Mouse (Mus musculus) lung, embryonic 14.5 days (tissue): ENCODE results near the gene Grip1. TPM values are rescaled to one million over a fixed set of nuclear protein-coding genes. Genes with fewer than 3 reads are reported as not detected.

Experiments
- ATAC-seq: fragments of 200-750 bp; cut with Nextera tagmentation; 2 replicates; pipeline ENCODE4 v1.8.0; 2017; ENCODE audit warnings: mild to moderate bottlenecking, moderate TSS enrichment, moderate library complexity; ENCODE audit not compliant: insufficient read depth
- DNase-seq: peaks from one replicate; pipeline ENCODE4 v3.0.0-alpha.2; 2015
- H3K27ac ChIP-seq: fragments of 300-500 bp; sonication (generic); 2 replicates; pipeline ENCODE4 v1.5.1; 2014; ENCODE audit warnings: low read depth, mild to moderate bottlenecking, moderate library complexity
- H3K27me3 ChIP-seq: fragments of 300-500 bp; sonication (generic); 2 replicates; pipeline ENCODE4 v1.6.1; 2014; ENCODE audit warnings: low read length, control low read depth; ENCODE audit not compliant: insufficient read depth
- H3K36me3 ChIP-seq: fragments of 300-500 bp; sonication (generic); 2 replicates; pipeline ENCODE4 v1.6.1; 2014; ENCODE audit warnings: control low read depth; ENCODE audit not compliant: insufficient read depth
- H3K4me1 ChIP-seq: fragments of 300-500 bp; sonication (generic); 2 replicates; pipeline ENCODE4 v1.6.1; 2014; ENCODE audit warnings: antibody characterized with exemption, control low read depth; ENCODE audit not compliant: insufficient read depth
- H3K4me2 ChIP-seq: fragments of 300-500 bp; sonication (generic); 2 replicates; pipeline ENCODE4 v1.6.1; 2014; ENCODE audit warnings: mild to moderate bottlenecking
- H3K4me3 ChIP-seq: fragments of 300-500 bp; sonication (generic); 2 replicates; pipeline ENCODE4 v1.5.1; 2014; ENCODE audit warnings: low read depth, low read length
- H3K9ac ChIP-seq: fragments of 300-500 bp; sonication (generic); 2 replicates; pipeline ENCODE4 v1.6.1; 2014
- H3K9me3 ChIP-seq: fragments of 300-500 bp; sonication (generic); 2 replicates; pipeline ENCODE4 v1.6.1; 2016; ENCODE audit warnings: low read depth, low read length, control low read depth
- CTCF ChIP-seq: IDR thresholded peaks from 2 replicates; pipeline ENCODE4 v1.5.1; 2016; ENCODE audit warnings: antibody characterized with exemption, low read depth
- WGBS: fragments of 180-500 bp; shearing (Covaris S2); extraction: QIAGEN DNeasy Blood & Tissue Kit; methylation state at CpG from one replicate; pipeline ENCODE4 v1.1.7; 2014; 5-methylcytosine and 5-hydroxymethylcytosine counted together
- polyA plus RNA-seq: library from polyadenylated mRNA; unstranded; fragments of >200 nt; fragmentation: Nextera tagmentation; extraction: Ambion mirVana; gene quantifications from 2 replicates; pipeline ENCODE4 v1.2.1, GENCODE M21; 2014

The Grip1 gene
- polyA plus RNA-seq, 1 experiment from 2014 or later: 2.6 TPM

- H3K9me3 ChIP-seq: no peaks in the 10 kb centered on the region
- H3K9ac ChIP-seq: no peak overlapping the region
- DNase-seq (no peak), ATAC-seq (no peak)
- no peak for TF ChIP-seq CTCF
- H3K4me1 ChIP-seq: no peaks in the 10 kb centered on the region
- H3K27me3 ChIP-seq: no peaks in the 10 kb centered on the region
- WGBS: 54% methylated on average over 6 of the region's 6 CpGs
- no peak overlapping the region for H3K4me2 ChIP-seq
- no peak overlapping the region for H3K27ac ChIP-seq
- H3K4me3 ChIP-seq: no peak overlapping the region
- no peaks in the 10 kb centered on the region for H3K36me3 ChIP-seq
Observed at GRCm38 (mm10) chr10:119441743-119442142, 11.9 kb upstream of the Grip1 start.

GRCm38 (mm10) chr10:119447392-119447914 lies 6.2 kb upstream of the Grip1 start:
- Histone ChIP-seq H3K9ac (no peak overlapping the region), H3K27ac (no peak overlapping the region), H3K36me3 (no peaks in the 10 kb centered on the region), H3K9me3 (no peaks in the 10 kb centered on the region), H3K4me3 (no peak overlapping the region), H3K27me3 (no peaks in the 10 kb centered on the region), H3K4me2 (peak overlapping the region; percentile 3; the same call in 1 of the 2 replicates), H3K4me1 (no peaks in the 10 kb centered on the region)
- DNase-seq (peak; percentile 16), ATAC-seq (peak; percentile 69; the same call in 1 of the 2 replicates)
- WGBS: 67% methylated on average over 14 of the region's 14 CpGs
- no peak for TF ChIP-seq CTCF

DNA sequence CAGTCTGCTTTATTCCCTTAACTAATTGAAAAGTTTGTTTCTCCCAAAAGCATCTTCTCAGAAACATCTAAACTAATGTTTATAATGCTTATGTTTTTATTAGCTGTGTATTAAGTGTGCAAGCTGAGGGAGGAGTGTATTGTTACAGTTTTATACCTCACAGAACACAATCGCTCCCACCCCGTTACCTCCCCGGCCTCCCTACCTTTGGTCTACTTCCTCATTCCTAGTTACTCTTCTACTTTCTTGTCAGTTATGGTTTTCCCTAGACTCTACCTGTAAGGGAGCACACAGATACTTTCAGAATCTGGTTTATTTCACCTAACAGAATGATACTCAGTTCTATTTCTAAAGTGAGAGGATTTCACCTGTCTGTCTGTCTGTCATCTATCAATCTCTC lies 5.7 kb upstream of the Grip1 start:
- Histone ChIP-seq H3K4me1 (no peaks in the 10 kb centered on the region), H3K4me2 (0 out of 2 replicates have a peak overlapping the region, but pooled peaks have one; percentile 3), H3K27ac (no peak overlapping the region), H3K36me3 (no peaks in the 10 kb centered on the region), H3K9ac (no peak overlapping the region), H3K4me3 (no peak overlapping the region), H3K27me3 (0 out of 2 replicates have a peak, but pooled peaks cover 3% of the 10 kb centered on the region), H3K9me3 (no peaks in the 10 kb centered on the region)
- DNase-seq (no peak), ATAC-seq (no peak)
- WGBS: 88% methylated on average over 3 of the region's 3 CpGs
- no peak for TF ChIP-seq CTCF

GRCm38 (mm10) chr10:119452698-119453097 lies 932 bp upstream of the Grip1 start:
- no peaks in the 10 kb centered on the region for H3K4me1 ChIP-seq
- ATAC-seq: no peak
- TF ChIP-seq CTCF: no peak
- DNase-seq: no peak
- no peak overlapping the region for H3K27ac ChIP-seq
- H3K9me3 ChIP-seq: no peaks in the 10 kb centered on the region
- peak overlapping the region; percentile 95 for H3K4me2 ChIP-seq
- H3K9ac ChIP-seq: no peak overlapping the region
- H3K27me3 ChIP-seq: 0 out of 2 replicates have a peak, but pooled peaks cover 10% of the 10 kb centered on the region
- H3K4me3 ChIP-seq: no peak overlapping the region
- H3K36me3 ChIP-seq: no peaks in the 10 kb centered on the region
- 49% methylated on average over 5 of the region's 5 CpGs for WGBS

GRCm38 (mm10) chr10:119454106-119454667 lies 557 bp downstream of the Grip1 start:
- Histone ChIP-seq H3K27me3 (peaks cover 10% of the 10 kb centered on the region; the same call in 1 of the 2 replicates), H3K9me3 (no peaks in the 10 kb centered on the region), H3K4me2 (peak overlapping the region; percentile 95), H3K27ac (peak overlapping the region; percentile 70; the same call in 1 of the 2 replicates), H3K36me3 (no peaks in the 10 kb centered on the region), H3K4me3 (peak overlapping the region; percentile 66), H3K9ac (peak overlapping the region; percentile 62), H3K4me1 (no peaks in the 10 kb centered on the region)
- WGBS: under 1% methylated on average over 53 of the region's 57 CpGs
- no peak for TF ChIP-seq CTCF
- peak; percentile 69 for DNase-seq
- peak; percentile 84 for ATAC-seq

DNA sequence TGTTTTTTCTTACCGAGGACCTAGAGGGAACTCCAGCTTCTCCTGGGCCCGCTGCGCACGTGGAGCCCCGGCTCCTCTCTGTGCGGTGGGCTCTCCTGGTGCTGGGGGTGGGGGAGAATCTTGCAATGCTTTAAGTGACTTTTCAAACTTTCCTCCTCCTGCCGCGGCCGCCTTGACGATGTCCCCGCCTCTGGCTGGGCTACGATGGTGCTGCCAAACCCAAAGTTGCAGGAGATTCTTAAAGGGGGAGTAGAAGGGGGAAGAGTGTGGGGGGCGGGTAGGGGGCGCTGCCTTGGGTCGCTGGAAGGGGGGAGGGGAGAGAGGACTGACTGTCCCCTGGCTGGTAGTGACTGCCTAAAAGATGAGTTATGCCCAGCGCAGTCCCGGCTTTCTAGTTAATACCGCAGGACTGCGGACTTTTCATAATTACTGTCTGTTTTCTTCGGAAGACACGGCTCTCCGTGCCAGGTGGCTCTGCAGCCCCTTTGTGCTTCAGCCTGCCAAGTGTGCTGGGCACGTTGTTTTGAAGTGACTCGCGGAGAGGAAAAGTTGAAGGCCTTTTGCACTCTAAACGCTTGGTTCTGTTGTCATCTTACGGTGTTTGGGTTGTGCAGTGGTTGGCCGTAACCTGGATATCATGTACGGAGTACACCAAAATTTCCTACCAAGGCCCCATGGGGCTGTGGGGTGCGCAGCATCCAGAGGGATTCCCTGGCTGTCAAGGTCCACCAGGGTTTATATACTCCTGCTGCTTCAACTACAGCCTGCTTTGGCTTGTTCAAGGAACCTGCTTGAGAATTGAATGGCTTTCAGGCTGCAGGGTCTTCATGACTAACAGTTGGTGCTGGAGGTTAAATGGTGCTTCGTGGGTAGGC lies 1.3 kb downstream of the Grip1 start:
- no peak overlapping the region; the same call in 1 of the 2 replicates for H3K27ac ChIP-seq
- no peaks in the 10 kb centered on the region for H3K36me3 ChIP-seq
- 0% methylated on average over 31 of the region's 31 CpGs for WGBS
- peaks cover 10% of the 10 kb centered on the region; the same call in 1 of the 2 replicates for H3K27me3 ChIP-seq
- peak overlapping the region; percentile 62 for H3K9ac ChIP-seq
- H3K9me3 ChIP-seq: no peaks in the 10 kb centered on the region
- no peak for TF ChIP-seq CTCF
- peak; percentile 55 for DNase-seq
- H3K4me3 ChIP-seq: peak overlapping the region; percentile 66
- peak overlapping the region; percentile 95 for H3K4me2 ChIP-seq
- H3K4me1 ChIP-seq: no peaks in the 10 kb centered on the region
- peak; percentile 42; the same call in 1 of the 2 replicates for ATAC-seq

DNA sequence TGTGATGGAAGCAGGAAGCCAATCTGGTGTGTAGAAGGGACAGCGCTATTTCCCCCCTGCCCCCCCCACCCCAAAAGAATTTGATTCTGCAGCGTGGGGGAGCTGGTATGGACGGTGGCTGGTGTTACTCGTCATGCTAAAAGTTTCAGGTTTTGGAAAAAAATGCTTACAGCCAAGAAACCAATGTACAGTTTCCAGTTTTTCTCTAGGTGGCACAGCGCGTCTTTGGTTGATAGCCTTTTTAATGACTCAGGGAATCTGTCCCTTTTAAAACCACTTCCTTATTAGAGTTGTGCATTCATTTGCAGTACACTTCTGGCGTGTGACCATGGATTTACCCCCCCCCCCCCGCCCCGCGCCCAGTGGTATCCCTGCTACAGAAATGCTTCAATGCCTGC lies 1.9 kb downstream of the Grip1 start:
- Histone ChIP-seq H3K4me1 (no peaks in the 10 kb centered on the region), H3K9ac (peak overlapping the region; percentile 62; the same call in 1 of the 2 replicates), H3K36me3 (no peaks in the 10 kb centered on the region), H3K27ac (no peak overlapping the region), H3K4me2 (peak overlapping the region; percentile 95), H3K27me3 (peaks cover 10% of the 10 kb centered on the region; the same call in 1 of the 2 replicates), H3K4me3 (peak overlapping the region; percentile 66), H3K9me3 (no peaks in the 10 kb centered on the region)
- no peak for TF ChIP-seq CTCF
- no peak for ATAC-seq
- DNase-seq: no peak
- WGBS: 16% methylated on average over 10 of the region's 10 CpGs
